Mouse (Mus musculus) ES-E14 (cell line): ENCODE measurements around the gene Dock6. TPM values are rescaled to one million over a fixed set of nuclear protein-coding genes. Genes with fewer than 3 reads are reported as not detected.
A peak's percentile ranks its signal among the peaks of the same experiment; 100 is the strongest.

Source experiments
- DNase-seq: peaks from one replicate; pipeline ENCODE4 v3.0.0-alpha.2; 2013; ENCODE audit warnings: low read depth, low spot score
- H3K27ac ChIP-seq: 2 replicates; pipeline ENCODE4 v1.5.1; 2012; ENCODE audit warnings: low read depth, mild to moderate bottlenecking, low read length, moderate library complexity, mixed read lengths; ENCODE audit not compliant: poor library complexity, insufficient read depth, severe bottlenecking
- H3K36me3 ChIP-seq: 2 replicates; pipeline ENCODE4 v1.6.1; 2012; ENCODE audit warnings: mild to moderate bottlenecking, low read length, moderate library complexity, mixed read lengths; ENCODE audit not compliant: control insufficient read depth, poor library complexity, insufficient read depth, severe bottlenecking
- H3K4me1 ChIP-seq, 2 experiments: fragments of 150-350 bp in 1 of 2; sonication (generic) in 1 of 2; 2 replicates each; pipeline ENCODE4 v1.6.1; 2012; ENCODE audit warnings: low read length in 2 of 2, mild to moderate bottlenecking in 1 of 2, mixed read lengths in 1 of 2; ENCODE audit not compliant: control insufficient read depth in 2 of 2, insufficient read depth in 2 of 2, poor library complexity in 1 of 2
- H3K4me3 ChIP-seq, 2 experiments: fragments of 150-350 bp in 1 of 2; sonication (generic) in 1 of 2; 2 replicates each; pipeline ENCODE4 v1.5.1; 2012; ENCODE audit warnings: low read length in 2 of 2, low read depth in 1 of 2, mild to moderate bottlenecking in 1 of 2, mixed read lengths in 1 of 2; ENCODE audit not compliant: insufficient read depth in 1 of 2, poor library complexity in 1 of 2, severe bottlenecking in 1 of 2
- H3K9ac ChIP-seq: 2 replicates; pipeline ENCODE4 v1.6.1; 2012; ENCODE audit warnings: low read depth, mild to moderate bottlenecking, low read length, mixed read lengths; ENCODE audit not compliant: poor library complexity, insufficient read depth, severe bottlenecking
- H3K9me3 ChIP-seq: fragments of 150-350 bp; sonication (generic); 2 replicates; pipeline ENCODE4 v1.6.1; 2012; ENCODE audit warnings: low read depth, mild to moderate bottlenecking, low read length; ENCODE audit not compliant: control insufficient read depth, insufficient read depth
- CHD2 ChIP-seq: IDR thresholded peaks from 2 replicates; pipeline ENCODE4 v1.6.1; 2014; ENCODE audit warnings: mild to moderate bottlenecking, low read depth, low read length, inconsistent platforms
- HCFC1 ChIP-seq: IDR thresholded peaks from 2 replicates; pipeline ENCODE4 v1.6.1; 2012; ENCODE audit warnings: low read length, inconsistent platforms, borderline replicate concordance; ENCODE audit not compliant: insufficient read depth
- MAFK ChIP-seq: IDR thresholded peaks from 2 replicates; pipeline ENCODE4 v1.6.1; 2014; ENCODE audit warnings: mild to moderate bottlenecking, low read depth, low read length, inconsistent platforms; ENCODE audit not compliant: insufficient read depth
- ZC3H11A ChIP-seq: IDR thresholded peaks from 2 replicates; pipeline ENCODE4 v1.6.1; 2012; ENCODE audit warnings: low read depth, mild to moderate bottlenecking, inconsistent platforms, low read length, borderline replicate concordance
- ZNF384 ChIP-seq: IDR thresholded peaks from 2 replicates; pipeline ENCODE4 v1.6.1; 2012; ENCODE audit warnings: low read depth, low read length, inconsistent platforms
- in situ Hi-C, 2 experiments: fragments of 600-800 bp; cut with MboI; formaldehyde crosslinking; loops; one replicate each; pipeline ENCODE4 v1.15.1; 2025; ENCODE audit warnings: low sequenced_read_pairs in 2 of 2, inconsistent platforms in 1 of 2; ENCODE audit not compliant: unreplicated experiment in 2 of 2
- total RNA-seq: library from RNA; depleted of rRNA; stranded (reverse); fragments of 300-350 nt; gene quantifications from 2 replicates; pipeline ENCODE4 v1.2.3, GENCODE M21; 2012

Dock6 gene
- total RNA-seq, 1 experiment, result 45.4 TPM

DNA sequence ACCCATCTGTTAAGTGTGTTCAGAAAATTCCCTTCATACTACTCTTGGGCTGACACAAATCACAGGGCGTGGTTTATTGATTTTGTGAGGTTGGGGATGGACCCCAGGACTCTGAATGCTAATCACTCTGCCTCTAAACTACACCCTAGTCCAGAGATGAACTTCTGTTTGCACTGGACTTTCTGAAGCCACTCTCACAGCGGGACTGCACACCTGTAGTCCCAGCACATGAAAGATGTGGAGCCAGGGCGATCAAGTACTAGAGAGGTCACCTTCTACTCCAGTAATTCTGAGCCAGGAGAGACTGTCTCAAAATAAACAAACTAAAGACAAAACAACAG lies 53.5 kb downstream of the Dock6 start:
- peak overlapping the region; percentile 83; the same call in 1 of the 2 replicates for H3K27ac ChIP-seq
- H3K9ac ChIP-seq, result no peak overlapping the region
- H3K4me1 ChIP-seq, result peaks cover 12% of the 10 kb centered on the region in 2 experiments; a peak in 3 of 4 replicates
- H3K36me3 ChIP-seq, result peaks cover 44% of the 10 kb centered on the region
- H3K4me3 ChIP-seq, result peak overlapping the region; percentile 88 to 92
- no peak for TF ChIP-seq HCFC1
- TF ChIP-seq ZC3H11A, result no peak
- TF ChIP-seq ZNF384, result no peak
- TF ChIP-seq CHD2, result no peak
- no peak for TF ChIP-seq MAFK
- H3K9me3 ChIP-seq, result no peaks in the 10 kb centered on the region
- DNase-seq, result no peak
- in situ Hi-C loops, result no loop called here

- H3K36me3 ChIP-seq, result peaks cover 45% of the 10 kb centered on the region
- no peak for TF ChIP-seq ZNF384
- peak; percentile 50; the same call in 1 of the 2 replicates for TF ChIP-seq HCFC1
- in situ Hi-C loops, result no loop called here
- DNase-seq, result no peak
- H3K27ac ChIP-seq, result peak within 1 kb of the TSS; percentile 83
- peaks cover 12% of the 10 kb centered on the region in 2 experiments; a peak in 3 of 4 replicates for H3K4me1 ChIP-seq
- peak within 1 kb of the TSS; percentile 93 for H3K9ac ChIP-seq
- no peaks in the 10 kb centered on the region for H3K9me3 ChIP-seq
- peak within 1 kb of the TSS; percentile 88 to 92 for H3K4me3 ChIP-seq
These were observed 54.0 kb downstream of the Dock6 start, which contains the start of gene Kank2 for GRCm38 (mm10) chr9:21798345-21799009. Kank2 (minus strand) TSS chr9:21798744.

DNA sequence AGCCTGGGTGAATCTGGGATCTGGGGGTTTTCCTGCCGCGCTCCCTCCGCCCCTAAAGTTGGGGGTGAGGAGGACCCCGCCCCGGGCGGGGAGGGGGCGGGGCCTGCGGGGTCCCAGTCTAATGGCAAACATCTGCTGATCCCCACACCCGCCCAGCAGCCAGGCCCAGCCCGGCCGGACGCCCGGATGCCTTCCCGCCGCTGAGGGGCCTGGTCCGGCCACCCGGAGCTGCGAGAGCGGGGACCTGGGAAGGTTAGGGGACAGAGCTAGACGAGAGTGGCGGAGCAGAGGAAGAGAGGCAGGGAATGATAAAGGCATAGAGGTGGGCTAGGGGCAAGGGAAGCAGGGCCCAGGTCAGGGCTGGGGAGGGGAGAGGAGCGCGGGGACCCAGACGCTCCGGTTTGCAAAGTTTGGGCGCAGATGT lies 54.5 kb downstream of the Dock6 start:
- in situ Hi-C loops, result no loop called here
- H3K4me1 ChIP-seq, result peaks cover 12 to 13% of the 10 kb centered on the region in 2 experiments; a peak in 3 of 4 replicates
- TF ChIP-seq ZNF384 (no peak), HCFC1 (no peak), CHD2 (no peak), ZC3H11A (no peak), MAFK (no peak)
- H3K27ac ChIP-seq, result peak overlapping the region; percentile 83
- peak overlapping the region; percentile 88 to 92 for H3K4me3 ChIP-seq
- H3K36me3 ChIP-seq, result peaks cover 44% of the 10 kb centered on the region
- no peak for DNase-seq
- H3K9ac ChIP-seq, result peak overlapping the region; percentile 93
- H3K9me3 ChIP-seq, result no peaks in the 10 kb centered on the region

GRCm38 (mm10) chr9:21796919-21797318 lies 55.5 kb downstream of the Dock6 start:
- peak overlapping the region in 1 of 2 experiments; percentile 92; a peak in 2 of 4 replicates for H3K4me3 ChIP-seq

More at GRCm38 (mm10) chr9:21796919-21797318, 55.5 kb downstream of the Dock6 start:
- Histone ChIP-seq H3K9me3 (no peaks in the 10 kb centered on the region), H3K36me3 (peaks cover 42% of the 10 kb centered on the region), H3K9ac (no peak overlapping the region), H3K4me1 (peaks cover 13 to 14% of the 10 kb centered on the region in 2 experiments; a peak in 3 of 4 replicates), H3K27ac (no peak overlapping the region)
- no peak for DNase-seq
- TF ChIP-seq HCFC1 (no peak), ZC3H11A (no peak), CHD2 (no peak), ZNF384 (no peak), MAFK (no peak)
- in situ Hi-C loops, result no loop called here
